In the genomic region with DNA sequence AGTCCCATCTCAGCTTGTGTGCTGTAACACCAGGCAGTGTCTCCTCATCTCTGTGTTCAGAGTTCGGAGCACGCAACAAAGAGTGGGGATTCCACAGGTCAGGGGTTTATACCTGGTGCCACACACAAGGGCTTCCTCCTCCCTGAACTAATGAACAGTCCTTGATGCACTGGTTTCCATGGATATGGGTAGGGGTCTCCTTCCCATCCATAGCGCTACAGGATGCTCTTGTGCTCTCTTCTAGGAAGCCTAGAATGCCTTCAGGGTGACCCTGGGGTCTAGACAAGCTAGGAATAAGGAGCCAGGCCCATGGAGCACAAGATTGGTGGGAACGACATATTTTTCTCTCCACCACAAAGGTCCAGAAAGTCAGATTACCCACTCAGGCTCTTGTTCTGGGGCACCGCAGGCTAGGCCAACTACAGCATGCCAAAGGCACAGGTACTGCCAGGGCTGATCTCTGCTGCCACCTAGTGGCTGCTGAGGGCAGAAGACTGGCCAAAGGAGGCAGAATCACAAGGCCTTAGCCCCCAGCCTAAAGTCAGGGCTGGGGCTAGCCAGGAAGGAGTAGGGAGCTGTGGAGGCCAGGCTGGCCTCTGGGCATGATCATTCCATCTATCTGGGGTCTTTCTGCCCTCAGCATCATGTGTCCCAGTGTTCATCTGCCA, we compare ENCODE assay signal across 9 mouse cellular contexts. TPM values are rescaled to one million over a fixed set of nuclear protein-coding genes. Genes with fewer than 3 reads are reported as not detected.
DNase-seq lines count a peak whose midpoint lies in the region; ATAC-seq lines count a peak whose summit lies in the region.
"Had no signal": no experiment of that assay in that cellular context is flagged by ENCODE, and none has a peak within 500 bp of the region (broad histone marks: within the 10 kb centered on the region; RNA-seq: fewer than 3 reads in every experiment).

No protein-coding gene starts in this region.

- no peak overlapping the region for H3K27ac ChIP-seq in forebrain, embryonic 13.5 days

- ATAC-seq in cerebellum, adult (ENCODE audit: insufficient number of reproducible peaks, low FRiP score, low TSS enrichment): peak; percentile 76
- peak; percentile 65 for ATAC-seq in forebrain, embryonic 13.5 days
- peak; percentile 65 to 85; a peak in 3 of 4 replicates for ATAC-seq in hematopoietic stem cell, adult 5-6 weeks (replicated peaks in 1 of 2; ENCODE audit: insufficient read depth in 1 of 2, low FRiP score in 2 of 2, low TSS enrichment in 1 of 2, low read depth in 1 of 2, poor library complexity in 2 of 2, severe bottlenecking in 2 of 2)
- no peak for ATAC-seq in inflammation-experienced regulatory T-cells, adult 6 months

- peak; percentile 55 for DNase-seq in Muller cell, postnatal 12 days (ENCODE audit: inconsistent ontology term)
- DNase-seq in left cerebral cortex, adult 11 months (ENCODE audit: low spot score): peak; percentile 55
- peak; percentile 90 for DNase-seq in mesoderm, embryonic 11.5 days (ENCODE audit: low read depth, low spot score)
- peak; percentile 32 to 38 for DNase-seq in right cerebral cortex, postnatal 36 days (ENCODE audit: low spot score in 2 of 2)

- no peaks in the 10 kb centered on the region for H3K4me1 ChIP-seq in forebrain, embryonic 13.5 days

- no peak overlapping the region for H3K4me3 ChIP-seq in forebrain, embryonic 13.5 days
- H3K4me3 ChIP-seq: megakaryocyte, embryonic 14.5 days had no signal

- H3K9ac ChIP-seq in forebrain, embryonic 13.5 days: no peak overlapping the region

- H3K9me3 ChIP-seq in forebrain, embryonic 13.5 days (replicated peaks): no peaks in the 10 kb centered on the region
- H3K9me3 ChIP-seq: megakaryocyte, embryonic 14.5 days had no signal

- H3K4me2 ChIP-seq in forebrain, embryonic 13.5 days: no peak overlapping the region

- peaks cover 36% of the 10 kb centered on the region for H3K27me3 ChIP-seq in forebrain, embryonic 13.5 days

- H3K36me3 ChIP-seq in forebrain, embryonic 13.5 days (ENCODE audit: poor library complexity, severe bottlenecking): no peaks in the 10 kb centered on the region

- 68% methylated on average over 5 of the region's 5 CpGs for WGBS in forebrain, embryonic 13.5 days

RNA-seq across cellular contexts. Expression of gene Fam53a, which starts 40.1 kb away (rescaled TPM):
- 51.0 and 57.7 TPM in 2 replicates for polyA plus RNA-seq in forebrain, embryonic 13.5 days (2015; fragmentation: Nextera tagmentation; extraction: Ambion mirVana)
- total RNA-seq in hematopoietic stem cell, adult 5-6 weeks (2017): 13.3 and 18.6 TPM in 2 replicates
- polyA plus RNA-seq in inflammation-experienced regulatory T-cells, adult 6 months (2017; shearing (Covaris generic)): 10 to 100 TPM; 17.8 to 23.6 (median 22.2) TPM

RNA-seq across cellular contexts. Expression of gene Gm9903, which starts 40.4 kb away (rescaled TPM):
- 0.55 and 0.61 TPM in 2 replicates for polyA plus RNA-seq in forebrain, embryonic 13.5 days (2015; fragmentation: Nextera tagmentation; extraction: Ambion mirVana)
- total RNA-seq in hematopoietic stem cell, adult 5-6 weeks (2017): 0.20 and 0.81 TPM in 2 replicates
- polyA plus RNA-seq in inflammation-experienced regulatory T-cells, adult 6 months (2017; shearing (Covaris generic)): under 1 TPM; 0.63 to 0.82 (median 0.66) TPM

Comparison
In these comparisons a context has a peak if more than half of its experiments do, and no peak if none do; other contexts are left out.
1. DNase-seq: peak in every context shown above with its lines; median percentile 90 in mesoderm, embryonic 11.5 days; 55 in Muller cell, postnatal 12 days; 55 in left cerebral cortex, adult 11 months; 35 in right cerebral cortex, postnatal 36 days.